Mouse (Mus musculus): ENCODE measurements around the gene Ankrd36.

DNA sequence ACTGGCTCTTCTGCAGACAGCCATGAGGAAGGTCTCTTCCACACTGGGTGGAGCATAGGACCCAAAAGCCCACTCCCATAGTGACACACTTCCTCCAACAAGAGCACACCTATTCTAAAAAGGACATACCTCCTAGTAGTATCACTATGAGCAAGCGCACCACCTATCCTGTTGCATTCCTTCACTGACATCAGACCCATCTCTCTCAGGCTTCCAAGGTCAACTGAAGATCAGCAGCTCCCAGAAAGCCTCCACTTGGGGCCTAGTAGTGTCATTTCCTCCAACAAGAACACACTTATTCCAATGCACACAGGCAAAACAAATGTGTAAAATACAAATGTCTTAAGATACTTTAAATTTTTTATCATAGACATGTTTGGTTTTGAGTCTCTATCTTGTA is 132.3 kb downstream of the Ankrd36 start:
- TF ChIP-seq CTCF (IDR thresholded peaks at IDR 0.05; ENCODE audit: low read depth) (no peak), EP300 (IDR thresholded peaks at IDR 0.05; ENCODE audit: low read depth) (no peak)
